Mouse (Mus musculus) WW6 (cell line): ENCODE data around the gene Col6a2.

Experiments
- DNase-seq: peaks from one replicate; pipeline ENCODE4 v3.0.0-alpha.2; 2013; ENCODE audit warnings: low read depth, low spot score

The Col6a2 gene

DNA sequence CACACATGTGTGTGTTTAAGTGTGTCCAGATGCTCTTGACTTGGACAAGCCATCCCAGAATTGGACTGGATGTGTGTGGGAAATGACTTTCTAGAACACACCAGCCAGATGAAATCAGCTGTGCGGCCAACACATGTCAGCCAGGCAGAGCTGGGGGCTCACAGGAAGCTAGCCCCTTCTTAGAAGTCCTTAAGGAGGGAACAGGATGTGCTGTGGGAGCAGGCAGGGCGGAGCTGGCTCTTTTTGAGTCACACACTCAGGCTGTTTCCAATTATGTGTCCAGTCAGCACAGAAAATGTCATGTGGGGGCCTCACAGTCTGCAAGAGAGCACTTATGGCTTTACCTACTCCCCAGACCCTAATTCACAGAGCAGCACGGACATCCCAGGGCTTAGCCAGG is 12.6 kb upstream of the Col6a2 start:
- DNase-seq, result no peak

DNA sequence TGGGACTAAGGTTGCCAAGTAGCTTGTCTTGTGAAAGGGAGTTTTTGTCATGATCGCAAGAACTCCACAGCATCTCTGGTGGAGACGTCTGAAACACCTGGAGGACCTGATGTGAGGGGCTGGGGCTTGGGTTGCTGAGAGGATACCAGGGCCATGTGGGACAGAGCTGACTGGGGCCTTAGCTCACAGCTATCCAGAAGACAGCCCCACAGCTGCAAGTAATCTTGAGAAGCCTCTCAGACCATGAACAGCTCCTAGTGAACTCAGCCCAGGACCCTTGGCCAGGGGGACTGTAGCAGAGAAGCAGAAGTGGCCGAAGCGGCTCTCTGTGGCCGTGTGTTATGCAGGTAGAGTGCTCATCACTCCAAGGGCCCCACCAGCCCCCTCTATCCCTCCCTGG is 11.2 kb upstream of the Col6a2 start:
- DNase-seq, result no peak

DNA sequence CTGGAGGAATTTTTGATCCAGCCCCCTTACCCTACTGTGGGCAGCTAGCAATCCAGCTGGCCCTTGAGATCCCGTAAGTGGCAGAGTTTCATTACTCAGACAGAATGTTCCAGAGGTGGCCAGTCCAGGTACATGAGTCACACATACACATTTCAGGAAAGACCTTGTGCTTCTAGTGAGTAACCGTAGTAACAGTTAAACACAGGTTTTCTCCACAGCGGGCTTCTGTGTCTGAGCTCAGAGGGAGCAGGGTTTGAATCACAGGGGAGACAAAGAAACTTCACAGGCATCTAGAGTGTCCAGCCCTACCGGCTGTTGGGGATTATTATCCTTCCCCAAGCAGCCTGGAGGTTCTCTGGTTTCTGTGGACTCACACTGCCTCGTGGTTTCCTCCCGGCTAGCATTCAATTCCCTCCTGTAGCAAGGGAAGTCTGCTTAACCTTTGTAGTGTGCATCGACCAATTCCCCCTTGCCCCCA is 10.7 kb upstream of the Col6a2 start:
- DNase-seq, result no peak

DNA sequence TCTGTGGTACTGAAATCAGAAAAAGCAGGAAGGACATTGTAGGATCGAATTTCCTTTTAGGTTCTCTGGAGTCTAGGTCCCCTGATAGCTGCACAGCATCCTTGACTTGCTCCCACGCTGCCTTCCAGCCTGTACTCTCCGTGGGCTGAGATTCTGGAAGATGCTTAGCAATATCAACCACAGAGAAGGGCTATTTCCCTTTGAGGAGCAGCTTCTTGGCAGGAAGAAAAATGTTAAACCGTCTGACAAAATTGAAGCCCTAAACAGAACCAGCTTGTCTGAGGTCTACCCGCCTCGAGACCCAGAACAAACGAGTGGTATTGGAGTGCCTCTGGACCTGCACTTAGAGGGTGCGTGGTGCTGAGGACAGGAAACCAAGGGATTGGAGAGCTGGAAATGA is 9.2 kb upstream of the Col6a2 start:
- no peak for DNase-seq

DNA sequence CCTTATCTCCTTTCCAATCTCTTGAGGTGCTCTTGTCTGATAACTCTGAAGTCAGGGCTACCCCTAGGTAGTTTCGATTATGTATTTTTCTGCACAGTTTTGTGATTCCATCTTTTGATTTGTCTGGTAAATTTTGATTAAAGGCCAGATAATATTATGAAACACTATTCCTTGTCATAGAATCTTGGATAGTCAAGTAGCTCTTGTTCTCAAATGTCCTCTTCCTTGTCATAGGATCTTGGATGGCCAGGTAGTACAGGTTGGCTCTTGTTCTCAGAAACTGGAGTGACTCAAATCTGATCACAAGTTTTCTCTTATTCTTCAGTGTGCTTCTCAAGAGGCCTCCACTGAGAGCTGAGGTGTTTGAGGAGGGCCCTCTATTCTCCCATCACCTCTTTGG is 7.2 kb upstream of the Col6a2 start:
- DNase-seq, result no peak

DNA sequence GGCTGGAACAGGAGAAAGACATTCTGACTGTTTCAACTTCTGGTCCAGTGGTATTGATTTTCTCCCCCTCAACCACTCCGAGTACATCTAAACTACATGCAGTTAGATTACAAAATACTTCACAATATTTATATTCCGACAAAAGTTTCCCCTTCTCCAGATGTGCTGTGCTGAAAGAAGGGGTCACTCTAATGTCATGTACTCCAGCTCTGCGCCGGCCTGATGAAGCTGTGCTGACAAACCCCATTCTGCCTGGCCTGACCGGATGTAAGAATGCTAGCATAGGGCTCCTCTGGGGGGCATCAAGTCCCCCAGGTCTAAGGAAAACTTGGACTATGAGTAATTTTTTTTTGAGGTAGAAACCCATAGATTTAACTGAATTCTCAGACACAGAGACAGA is 4.3 kb upstream of the Col6a2 start:
- no peak for DNase-seq

DNA sequence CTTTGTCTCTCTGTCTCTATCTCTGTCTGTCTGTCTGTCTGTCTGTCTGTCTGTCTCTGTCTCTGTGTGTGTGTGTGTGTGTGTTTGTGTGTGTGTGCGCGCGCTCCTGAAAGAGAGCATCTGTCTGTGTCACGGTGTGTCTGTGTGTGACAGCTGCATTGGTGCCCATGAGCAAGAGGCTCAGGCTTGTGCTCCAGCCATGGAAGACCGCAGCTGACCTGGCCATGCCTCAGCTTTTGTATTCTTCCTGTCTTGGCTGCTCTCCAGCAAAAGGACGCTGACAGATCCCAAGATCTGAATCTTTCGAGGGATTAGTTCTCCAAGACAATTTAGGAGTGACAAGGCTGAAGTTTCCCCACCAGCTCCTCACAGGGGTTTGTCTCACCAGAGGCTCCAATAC is 1.5 kb upstream of the Col6a2 start:
- no peak for DNase-seq

DNA sequence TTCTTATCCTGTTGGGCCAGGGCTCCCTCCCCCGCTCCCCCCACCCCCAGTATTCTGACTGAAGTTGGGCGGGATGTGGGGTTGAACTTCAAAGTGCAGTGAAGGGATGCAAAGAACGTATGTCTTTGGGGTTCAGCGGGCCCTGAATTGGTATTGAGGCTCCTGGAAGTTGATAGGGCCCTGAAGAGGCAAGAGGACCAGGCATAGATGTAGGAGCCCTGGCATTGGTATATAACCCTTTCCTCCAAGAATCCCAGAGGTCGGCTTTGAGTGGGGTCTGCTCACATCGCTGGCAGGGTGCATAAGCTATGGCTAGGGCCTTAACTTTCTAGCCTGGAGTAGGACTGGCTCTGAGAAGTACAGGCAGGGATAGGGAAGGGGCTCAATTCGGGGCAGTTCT is 304 bp upstream of the Col6a2 start:
- no peak for DNase-seq

DNA sequence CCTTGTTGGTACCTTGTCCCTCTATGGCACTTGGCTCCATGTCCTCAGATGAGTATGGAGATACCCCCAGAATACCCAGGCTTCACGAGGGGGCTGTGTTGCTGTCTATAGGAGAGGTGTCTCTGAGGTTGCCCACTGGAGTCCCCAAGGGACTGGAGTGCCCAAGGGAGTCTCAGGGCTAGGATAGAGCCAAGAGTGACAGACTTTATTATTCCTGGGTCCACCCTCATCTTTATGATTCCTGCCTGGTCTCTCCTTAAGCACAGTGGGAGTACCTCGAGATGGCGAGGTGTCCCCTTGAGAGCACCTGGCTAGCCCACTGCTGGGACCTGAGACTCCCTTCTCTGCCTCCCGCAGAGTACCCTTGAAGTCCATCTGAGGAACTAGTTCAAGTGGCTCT is 1.0 kb downstream of the Col6a2 start:
- no peak for DNase-seq

DNA sequence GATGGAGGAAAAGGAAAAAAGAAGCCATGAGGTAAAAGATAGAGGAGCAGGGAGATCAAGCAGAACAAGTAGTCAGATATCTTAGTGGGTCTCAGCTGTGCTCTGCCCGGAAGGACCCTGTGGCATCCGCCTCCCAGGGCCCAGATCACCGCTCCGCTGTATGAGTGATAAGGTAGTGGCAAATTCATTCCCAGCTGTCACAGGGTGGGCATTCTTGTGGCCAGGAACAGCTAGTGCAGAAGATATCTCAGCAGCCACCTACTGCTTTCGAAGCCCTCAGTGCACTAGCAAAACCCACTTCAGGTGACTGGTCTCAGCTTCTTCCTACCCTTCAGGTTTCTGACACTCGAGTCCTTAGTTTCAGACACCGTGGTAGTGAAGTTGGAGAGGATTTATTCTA is 11.0 kb downstream of the Col6a2 start:
- DNase-seq, result no peak

DNA sequence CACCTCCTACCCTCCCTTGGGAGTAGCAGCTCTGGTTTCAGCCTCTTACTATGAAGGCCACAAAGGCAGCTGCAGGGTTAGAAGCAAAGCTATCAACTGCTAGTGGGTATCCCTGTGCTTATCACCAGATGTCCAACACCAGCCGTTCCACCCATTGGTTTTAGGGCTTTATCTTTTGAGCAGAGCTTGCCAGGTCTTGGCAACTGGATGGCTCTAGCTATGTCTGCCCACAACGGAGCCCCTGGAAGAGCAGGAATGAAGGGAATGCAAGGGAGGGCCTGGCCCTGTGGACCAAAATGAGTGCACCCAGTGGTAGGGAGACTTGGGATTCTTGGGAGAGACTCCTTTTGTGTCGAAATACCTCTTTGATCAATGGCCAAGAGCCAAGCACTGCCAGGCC is 20.7 kb downstream of the Col6a2 start:
- no peak for DNase-seq

DNA sequence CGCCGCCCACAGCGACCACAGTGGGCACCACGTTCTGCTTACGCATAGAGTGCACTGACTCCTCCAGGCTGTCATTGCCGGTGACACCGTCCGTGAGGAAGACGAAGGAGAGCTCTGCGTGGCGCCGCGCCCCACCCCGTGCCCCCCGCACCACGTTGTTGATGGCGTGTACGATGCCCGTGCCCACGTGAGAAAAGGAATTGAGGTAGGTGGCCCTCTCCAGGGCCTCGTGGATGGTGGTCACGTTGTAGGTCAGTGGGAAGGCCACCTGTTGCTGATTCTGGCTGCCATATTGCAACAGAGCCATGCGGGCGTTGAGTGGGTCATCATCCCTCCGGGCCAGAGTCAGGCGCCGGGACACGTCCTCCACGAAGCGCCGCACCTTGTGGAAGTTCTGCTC is 27.1 kb downstream of the Col6a2 start:
- no peak for DNase-seq

DNA sequence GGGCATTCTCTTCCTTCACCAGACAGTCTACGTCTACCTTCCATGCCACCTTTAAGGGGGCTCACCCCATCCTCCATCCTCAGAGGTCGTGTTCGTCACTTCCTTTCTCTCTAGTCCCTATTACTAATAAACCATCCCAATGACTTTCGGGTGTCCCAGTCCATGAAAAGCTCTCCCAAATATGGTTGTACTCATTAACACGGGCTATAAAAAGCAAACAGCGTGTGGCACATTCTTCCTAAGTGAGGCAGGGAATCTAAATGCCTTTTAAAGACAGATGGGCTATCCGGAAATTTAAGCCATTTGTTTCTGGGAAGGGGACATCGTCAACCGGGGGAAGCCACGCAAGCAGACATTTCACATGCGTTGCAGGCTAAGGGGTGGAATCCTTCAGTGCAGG is 33.2 kb downstream of the Col6a2 start:
- DNase-seq, result no peak

DNA sequence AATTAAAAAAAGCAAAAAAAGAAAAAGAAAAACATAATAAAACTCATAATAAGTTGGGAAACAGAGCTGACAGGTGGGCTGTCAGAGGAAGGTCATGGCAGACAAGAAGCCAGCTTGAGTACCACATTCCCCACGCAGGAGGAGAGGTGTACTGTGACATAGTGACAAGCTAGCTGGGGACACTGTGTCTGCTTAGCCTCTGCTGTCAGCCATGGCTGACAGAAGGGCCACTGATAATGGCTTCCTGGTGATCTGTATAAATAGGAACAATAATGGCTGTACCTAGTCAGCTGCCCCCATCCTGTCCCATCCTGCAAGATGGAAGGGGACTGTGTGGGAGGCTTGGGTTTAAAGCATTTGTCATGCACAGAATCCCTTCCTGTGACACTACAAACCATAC is 37.2 kb downstream of the Col6a2 start:
- no peak for DNase-seq

DNA sequence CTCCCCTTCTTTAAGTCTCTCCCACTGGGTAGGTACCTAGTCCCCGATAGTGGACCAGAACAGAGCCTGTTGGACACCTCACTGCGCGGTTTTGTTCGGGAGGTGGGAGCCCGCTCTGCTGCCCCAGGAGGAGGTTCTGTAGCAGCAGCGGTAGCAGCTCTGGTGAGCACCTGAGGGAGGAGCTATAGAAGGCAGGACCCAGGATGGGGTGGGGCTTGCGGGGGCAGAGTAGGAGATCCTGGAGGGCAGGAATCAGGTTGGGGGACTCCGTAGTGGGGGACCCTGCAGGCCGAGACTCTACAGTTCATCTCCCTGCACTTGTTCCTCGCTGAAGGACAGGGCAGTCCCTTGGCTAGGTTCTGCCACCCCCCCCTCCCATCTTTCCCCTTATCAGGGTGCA is 39.3 kb downstream of the Col6a2 start:
- no peak for DNase-seq

DNA sequence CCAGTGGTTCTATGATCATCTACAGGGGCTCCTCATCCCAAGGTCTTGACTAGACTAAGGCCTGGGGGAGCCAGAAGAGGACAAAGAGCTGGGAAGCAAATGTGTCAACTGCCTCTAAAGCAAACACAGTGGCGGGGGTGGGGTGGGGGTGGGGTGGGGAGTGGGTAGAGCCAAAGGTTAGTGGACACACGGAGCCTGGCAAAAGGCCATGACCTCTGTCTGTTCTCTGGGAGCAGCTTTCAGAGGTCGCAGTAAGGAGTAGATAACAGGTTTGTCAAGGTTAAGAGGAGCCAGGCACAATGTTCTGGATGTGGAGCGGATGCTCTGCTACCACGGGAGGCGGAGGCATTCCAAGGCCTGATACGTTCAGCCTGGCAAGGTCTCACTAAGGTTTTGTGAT is 46.5 kb downstream of the Col6a2 start:
- no peak for DNase-seq

DNA sequence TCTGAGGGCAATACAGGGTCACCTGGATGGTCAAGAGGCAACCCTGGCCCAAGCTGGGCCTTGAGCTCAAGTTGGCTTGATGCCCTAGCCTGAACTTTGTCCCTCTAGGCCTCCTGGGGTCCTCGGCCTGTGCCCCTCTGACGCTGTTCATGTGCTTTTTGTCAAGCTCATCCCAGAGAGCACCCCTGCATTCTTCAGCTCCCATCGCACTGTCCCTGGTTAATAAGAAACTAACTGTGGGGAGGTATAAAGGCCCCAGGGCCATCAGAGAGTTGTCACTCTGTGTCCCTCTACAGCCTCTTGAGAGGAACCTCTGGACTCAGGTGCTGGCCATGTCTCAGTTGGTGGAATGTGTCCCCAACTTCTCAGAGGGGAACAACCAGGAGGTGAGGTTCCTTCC is 48.1 kb downstream of the Col6a2 start, which contains the start of gene Ftcd:
TSS of gene Ftcd (plus strand) at position 275 of the 400 bp plus-strand sequence.
- DNase-seq, result no peak

DNA sequence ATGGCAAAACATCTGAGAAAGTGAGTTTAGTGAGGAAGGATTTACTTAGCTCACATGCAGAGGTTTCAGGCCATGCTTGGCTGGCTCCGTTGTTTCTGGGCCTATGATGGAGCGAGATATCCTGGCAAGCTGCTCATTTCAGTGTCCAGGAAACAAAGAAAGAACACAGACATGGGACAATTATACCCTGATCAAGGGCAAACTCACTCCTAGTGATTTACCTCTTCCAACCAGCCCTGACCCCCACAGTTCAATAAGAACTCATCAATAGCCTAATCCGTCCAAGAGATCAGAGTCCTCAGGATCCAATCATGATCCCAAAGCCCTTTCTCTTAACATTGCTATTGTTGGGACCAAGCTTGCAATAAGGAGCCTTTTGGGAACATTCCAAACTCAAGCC is 51.3 kb downstream of the Col6a2 start:
- no peak for DNase-seq

DNA sequence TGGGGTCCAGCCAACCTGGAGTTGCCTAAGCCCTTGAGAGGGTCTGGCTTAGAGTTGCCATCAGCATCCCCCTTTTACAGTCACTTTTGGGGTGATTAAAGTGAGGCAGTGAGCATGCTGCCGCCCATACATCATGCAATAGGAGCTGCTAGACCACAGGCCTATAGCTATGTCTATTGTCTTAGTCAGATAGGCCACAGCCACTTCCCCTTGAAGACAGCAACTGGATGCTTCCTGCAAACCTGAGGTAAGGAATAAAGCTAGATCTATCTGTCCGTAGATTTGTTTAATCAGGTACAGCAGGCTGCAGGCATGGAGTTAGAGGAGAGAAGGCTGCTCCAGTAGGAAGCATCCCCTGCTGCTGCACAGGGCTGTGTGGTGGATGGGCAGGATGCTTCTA is 52.4 kb downstream of the Col6a2 start:
- DNase-seq, result no peak

DNA sequence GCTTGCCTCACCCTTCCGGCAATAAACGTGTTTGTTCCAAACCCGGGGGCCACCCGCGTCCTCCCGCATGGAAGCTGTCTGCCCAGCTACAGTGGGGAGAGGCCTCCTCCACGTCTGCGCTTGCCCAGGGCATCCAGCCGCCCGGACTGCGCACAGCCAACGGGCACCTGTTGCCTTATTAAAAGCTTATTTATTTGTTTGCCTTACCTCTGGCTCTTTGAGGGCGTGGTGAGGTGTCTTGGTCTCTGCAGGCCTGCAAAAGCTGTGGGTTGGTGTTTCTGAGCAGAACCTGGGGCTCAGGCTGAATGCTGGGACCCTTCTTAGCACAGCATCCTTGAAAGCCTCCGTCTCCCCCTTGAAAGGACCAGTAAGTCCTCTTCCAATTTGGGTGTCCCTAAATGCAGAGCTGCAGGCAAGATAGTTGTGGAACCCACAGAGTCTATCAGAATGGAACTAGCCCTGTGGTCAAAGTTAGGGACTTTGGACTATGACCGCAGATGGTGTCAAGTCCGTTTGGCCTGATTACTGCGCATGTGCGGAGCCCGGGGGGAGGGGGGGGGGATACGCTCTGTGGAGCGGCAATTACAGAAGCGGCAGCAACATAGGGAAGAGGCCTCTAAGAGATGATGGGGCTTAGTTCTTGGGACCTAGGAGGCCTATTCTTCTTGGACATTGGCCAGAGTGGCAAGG is 53.3 kb downstream of the Col6a2 start:
- DNase-seq, result peak; percentile 14

DNA sequence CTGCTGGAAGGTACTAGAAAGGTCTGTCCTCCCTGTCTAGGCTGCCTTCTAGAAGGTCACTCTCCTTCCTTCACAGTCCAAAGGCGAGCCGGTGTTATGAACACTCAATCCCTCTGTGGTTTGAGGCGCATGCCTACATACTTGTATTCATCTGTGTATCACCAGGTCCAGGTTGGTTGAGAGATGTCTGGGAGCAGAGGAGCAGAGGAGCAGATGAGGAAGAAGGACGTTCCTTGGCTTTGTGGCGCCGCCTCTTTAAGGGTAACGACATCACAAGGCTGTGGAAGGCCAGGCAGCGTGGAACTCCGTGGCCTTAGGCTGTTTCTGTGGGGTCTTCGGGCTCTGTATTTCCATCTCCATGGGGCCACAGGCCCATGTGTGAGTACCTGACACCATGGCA is 61.5 kb downstream of the Col6a2 start, which contains the start of gene Spatc1l:
TSS of gene Spatc1l (plus strand) at position 301 of the 400 bp plus-strand sequence.
- no peak for DNase-seq

DNA sequence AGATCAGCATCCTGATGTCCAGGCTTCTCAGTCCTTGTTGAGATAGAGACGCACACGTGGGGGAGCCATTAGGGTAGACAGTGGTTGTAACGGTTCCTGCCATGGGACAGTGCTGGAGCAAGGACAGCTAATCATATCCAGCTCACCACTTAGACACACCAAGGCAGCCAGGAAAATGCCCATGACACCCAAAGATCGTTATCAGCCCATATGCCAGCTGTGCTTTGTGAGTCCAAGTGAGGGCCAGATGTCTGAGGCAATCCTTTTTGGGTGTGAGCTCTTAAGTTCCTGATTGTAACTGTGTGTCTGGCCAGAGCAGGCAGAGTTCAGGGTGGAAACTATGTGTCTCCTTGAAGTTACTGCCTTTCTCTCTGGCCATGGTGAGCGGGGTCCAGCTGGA is 69.4 kb downstream of the Col6a2 start:
- DNase-seq, result no peak

DNA sequence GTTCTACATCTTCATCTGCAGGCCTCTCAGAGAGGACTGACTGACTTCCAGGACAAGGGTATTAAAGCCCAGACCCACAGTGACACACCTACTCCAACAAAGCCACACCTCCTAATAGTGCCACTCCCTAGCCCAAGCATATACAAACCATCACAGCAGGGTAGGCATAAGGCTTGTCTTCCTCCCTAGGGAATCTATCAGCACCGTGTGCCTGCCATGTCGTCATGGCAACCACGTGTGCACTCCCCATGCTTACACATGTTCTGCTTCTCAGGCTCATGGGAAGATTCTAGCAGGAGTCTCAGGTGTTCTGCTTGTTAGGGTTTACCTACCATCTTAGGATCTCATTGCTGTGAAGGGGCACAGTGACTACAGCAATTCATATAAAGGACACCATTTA is 71.9 kb downstream of the Col6a2 start:
- DNase-seq, result no peak

DNA sequence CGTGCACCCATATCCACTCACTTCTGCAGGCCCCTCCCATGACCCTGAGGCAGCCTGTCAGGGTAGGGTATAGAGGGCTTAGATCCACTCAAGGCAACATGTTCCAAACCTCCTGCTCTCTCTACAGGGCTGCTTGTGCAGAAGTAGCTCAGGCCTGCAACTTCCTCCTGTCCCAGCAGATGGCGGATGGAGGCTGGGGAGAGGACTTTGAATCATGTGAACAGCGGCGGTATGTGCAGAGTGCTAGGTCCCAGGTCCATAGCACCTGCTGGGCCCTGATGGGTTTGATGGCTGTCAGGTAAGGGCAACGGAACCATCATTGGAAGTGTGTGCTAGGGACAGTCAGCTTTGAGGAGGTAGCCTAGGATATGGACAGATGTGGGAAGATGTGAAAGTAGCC is 73.0 kb downstream of the Col6a2 start:
- DNase-seq, result no peak
